Comparison of ENCODE assay signal across 24 mouse cellular contexts in genomic region chr10:95667371-95668030, GRCm38 (mm10). TPM values are rescaled to one million over a fixed set of nuclear protein-coding genes. Genes with fewer than 3 reads are reported as not detected.
"Had no signal": no experiment of that assay in that cellular context is flagged by ENCODE, and none has a peak within 500 bp of the region (broad histone marks: within the 10 kb centered on the region; RNA-seq: fewer than 3 reads in every experiment).

No protein-coding gene starts in this region.

- H3K4me3 ChIP-seq: limb, embryonic 15.5 days; liver, embryonic 13.5 days; midbrain, embryonic 10.5 days; neural tube, embryonic 13.5 days had no signal

- H3K36me3 ChIP-seq: limb, embryonic 15.5 days; liver, embryonic 13.5 days; midbrain, embryonic 10.5 days; neural tube, embryonic 13.5 days had no signal

- DNase-seq: kidney, adult 18-20 months; kidney, postnatal 10 days; layer of hippocampus, adult 9-11 months; layer of hippocampus, postnatal 36 days; liver, embryonic 13.5 days; lung, adult 18-20 months; lung, postnatal 4 days; retina, postnatal 1 day; right cerebral cortex, postnatal 4 days; spleen, adult 18-20 months; thymus, adult 2 months; thymus, postnatal 25 days had no signal

- ATAC-seq: lung, postnatal 0 days; midbrain, embryonic 16.5 days had no signal

- H3K27me3 ChIP-seq: limb, embryonic 15.5 days; neural tube, embryonic 13.5 days had no signal

- H3K4me1 ChIP-seq: neural tube, embryonic 13.5 days had no signal

- H3K9me3 ChIP-seq: limb, embryonic 15.5 days; liver, embryonic 13.5 days; midbrain, embryonic 10.5 days; neural tube, embryonic 13.5 days had no signal

- H3K4me2 ChIP-seq: limb, embryonic 15.5 days; liver, embryonic 13.5 days; neural tube, embryonic 13.5 days had no signal

- H3K9ac ChIP-seq: limb, embryonic 15.5 days; liver, embryonic 13.5 days; neural tube, embryonic 13.5 days had no signal

- H3K27ac ChIP-seq: limb, embryonic 15.5 days; liver, embryonic 13.5 days; midbrain, embryonic 10.5 days; neural tube, embryonic 13.5 days had no signal

RNA-seq across cellular contexts. Expression of gene Anapc15-ps, which starts 5.8 kb away (rescaled TPM):
- total RNA-seq: layer of hippocampus, adult 18-20 months; layer of hippocampus, postnatal 36 days; left cerebral cortex, adult 8-10 months; left cerebral cortex, postnatal 25 days; megakaryocyte, adult 5-6 weeks had no signal
- polyA plus RNA-seq: limb, embryonic 11.5 days; limb, embryonic 15.5 days; liver, embryonic 13.5 days; lung, postnatal 0 days; midbrain, embryonic 10.5 days; midbrain, embryonic 16.5 days; neural tube, embryonic 13.5 days; stomach, embryonic 14.5 days; testis, adult 2 months; thymus, adult 2 months had no signal
